Mouse (Mus musculus) adipocyte (in vitro differentiated cells): ENCODE measurements around the gene Ascc1.

Experiments used
- DNase-seq: peaks from one replicate; pipeline ENCODE4 v3.0.0-alpha.2; 2016; ENCODE audit warnings: low spot score

The Ascc1 gene

DNA sequence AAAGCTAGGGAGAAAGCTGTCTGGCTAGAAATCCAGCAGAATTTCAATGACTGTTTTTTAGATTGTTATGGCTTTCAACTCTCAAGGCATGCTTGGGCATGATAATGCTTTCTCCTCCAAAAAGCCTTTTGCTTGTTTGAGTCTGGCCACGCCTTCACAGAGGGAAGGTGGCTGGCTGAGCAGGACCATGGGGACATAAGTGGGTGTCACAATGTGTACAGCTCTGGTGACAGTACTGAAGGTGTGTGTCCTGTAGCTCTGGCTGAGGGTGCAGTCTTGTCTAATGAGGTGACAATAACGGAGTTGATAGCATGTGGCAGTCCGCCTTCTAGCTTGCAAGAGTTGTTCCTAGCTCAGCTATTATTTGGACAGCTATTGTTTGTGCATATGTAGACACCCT is 77.6 kb downstream of the Ascc1 start:
- DNase-seq: no peak

DNA sequence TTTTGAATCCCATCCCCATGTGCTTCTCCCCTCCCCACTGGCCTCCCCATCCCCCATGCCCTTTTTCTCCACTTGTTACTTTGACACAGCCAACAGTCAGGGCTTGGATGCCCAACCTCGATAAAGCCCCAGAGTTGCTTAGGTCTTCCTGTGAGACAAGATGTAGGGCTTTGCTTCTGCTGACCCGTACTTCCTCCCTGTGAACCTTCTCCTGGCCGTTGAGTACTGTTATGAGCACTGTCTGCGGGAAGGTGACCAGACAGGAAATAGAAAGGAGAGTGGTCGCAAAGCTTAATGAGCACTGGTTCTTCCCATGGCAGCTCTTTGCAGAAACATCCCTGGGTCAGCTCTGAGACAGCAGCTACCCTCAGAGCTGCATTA is 78.0 kb downstream of the Ascc1 start:
- no peak for DNase-seq

DNA sequence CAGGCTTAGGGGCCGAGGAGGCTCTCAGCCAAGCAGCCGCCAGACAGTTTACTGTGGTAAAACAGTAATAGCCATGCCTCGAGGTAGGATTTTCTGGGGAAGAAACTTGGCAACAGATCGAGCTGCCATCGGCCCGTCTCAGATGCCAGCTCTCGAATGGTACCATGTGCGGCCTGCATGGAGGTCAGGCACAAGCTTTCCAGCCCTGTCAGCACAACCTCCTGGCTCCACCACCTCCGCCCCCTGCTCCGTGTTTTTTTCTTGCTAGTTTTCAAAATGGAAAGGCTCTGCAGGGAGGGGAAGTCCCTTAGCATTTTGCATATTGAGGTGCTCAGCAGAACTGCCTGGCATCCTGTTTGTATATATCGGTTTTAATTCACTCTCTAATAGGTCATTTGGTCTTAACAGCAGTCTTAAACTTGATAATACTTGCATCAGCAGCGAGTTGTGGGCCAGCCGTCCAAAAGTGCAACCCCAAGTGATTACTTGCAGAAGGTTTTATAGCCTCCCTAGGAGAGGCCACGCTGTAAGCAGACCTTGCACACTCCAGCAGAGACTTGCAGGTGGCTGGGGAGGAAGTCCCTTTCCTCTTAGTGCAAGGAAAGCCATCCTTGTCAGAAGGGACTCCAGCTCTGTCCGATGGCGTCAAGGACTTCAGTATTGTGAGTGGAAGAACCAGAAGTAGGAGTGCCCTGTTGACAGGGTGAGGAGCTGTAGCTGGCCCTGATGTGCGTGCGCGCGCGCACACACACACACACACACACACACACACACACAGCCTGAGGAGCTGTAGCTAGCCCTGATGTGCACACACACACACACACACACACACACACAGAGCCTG is 78.6 kb downstream of the Ascc1 start:
- DNase-seq: no peak

DNA sequence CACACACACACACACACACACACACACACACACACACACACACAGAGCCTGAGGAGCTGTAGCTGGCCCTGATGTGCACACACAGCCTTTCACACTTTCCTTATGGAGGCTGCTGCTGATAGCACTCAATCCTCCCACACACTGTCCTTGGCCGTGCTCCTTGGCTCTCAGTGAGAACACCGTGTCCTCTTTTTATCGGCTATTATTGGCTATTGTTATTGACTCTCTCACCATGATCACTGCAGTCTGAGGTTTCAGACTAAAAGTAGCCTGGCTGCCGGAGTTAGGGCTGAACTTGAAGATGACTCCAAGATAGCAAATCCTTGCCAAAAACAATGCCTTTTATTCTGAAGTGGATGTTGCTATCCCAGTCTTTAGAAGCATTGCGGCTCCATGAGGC is 79.3 kb downstream of the Ascc1 start:
- peak; percentile 77 for DNase-seq

DNA sequence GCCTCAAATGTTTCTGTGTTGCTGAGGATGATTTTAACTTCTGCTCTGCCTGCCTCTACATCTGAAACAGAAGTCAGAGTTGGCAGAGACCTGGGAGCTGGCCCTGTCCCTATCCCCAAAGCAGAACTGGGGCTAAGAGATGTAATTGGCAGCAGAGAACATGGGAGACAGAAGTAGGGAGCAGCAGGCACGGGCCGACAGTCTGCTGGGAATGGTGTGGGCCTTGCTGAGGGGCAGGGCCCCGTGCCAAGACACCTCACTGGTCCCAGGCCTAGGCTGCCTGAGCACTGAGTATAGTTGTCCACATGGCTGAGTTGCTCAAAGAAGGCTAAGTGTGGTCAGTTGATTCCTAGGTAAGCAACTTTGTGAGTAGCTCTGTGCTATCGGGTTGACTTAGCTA is 81.5 kb downstream of the Ascc1 start:
- DNase-seq: peak; percentile 51

DNA sequence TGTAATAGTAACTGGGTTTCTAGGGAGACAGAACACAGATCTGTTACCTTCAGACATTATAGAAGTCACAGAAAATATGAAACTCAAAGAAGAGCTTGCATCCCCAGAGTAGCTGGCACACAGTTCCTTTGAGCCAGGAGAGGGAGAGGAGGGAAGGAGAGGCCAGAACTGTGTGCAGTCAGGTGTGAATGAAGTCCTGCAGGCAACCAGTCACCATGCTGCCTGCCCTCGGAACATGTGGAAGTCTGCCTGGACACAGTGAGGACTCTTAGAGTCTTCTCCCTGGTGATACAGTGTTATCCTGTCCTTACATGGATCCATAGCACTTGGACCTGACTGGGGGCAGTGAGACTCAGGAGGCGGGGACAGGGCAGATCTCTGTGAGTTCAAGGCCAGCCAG is 89.7 kb downstream of the Ascc1 start:
- no peak for DNase-seq

DNA sequence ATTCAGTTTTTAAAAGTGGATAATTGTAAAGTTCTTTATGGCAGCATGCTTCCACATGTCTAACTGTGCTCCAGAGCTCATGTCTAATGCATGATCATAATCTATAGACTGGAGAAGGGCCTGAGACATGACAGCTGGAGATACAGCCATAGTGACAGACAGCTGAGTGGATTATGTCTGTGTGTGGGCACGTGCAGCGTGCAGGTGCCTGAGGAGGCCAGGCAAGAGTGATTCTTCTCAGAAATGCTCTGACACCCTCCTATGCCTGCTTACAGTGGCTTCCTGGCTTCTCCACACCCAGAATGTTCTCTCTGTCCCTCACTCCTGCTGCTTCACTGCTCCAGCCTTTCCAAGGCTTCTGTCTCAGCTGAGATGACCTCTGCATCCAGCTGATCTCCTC is 91.1 kb downstream of the Ascc1 start:
- no peak for DNase-seq

DNA sequence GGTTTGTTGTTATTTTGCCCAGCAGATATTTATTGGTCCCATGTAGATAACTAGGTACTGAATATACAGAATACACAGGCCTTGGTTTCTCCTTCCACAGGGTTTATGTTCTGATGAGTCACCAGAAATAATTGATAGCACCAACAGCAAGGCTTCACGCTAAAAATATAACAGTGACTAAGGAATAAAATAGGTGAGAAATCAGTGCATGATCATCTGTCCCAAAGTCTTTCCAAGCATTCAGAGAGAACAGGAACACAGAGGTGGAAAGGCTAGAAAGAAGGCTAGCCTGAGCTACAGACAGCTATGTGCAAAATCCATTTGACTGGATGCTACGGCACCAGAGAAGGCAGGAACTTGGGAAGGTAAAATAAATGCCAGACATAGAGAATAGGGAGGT is 93.0 kb downstream of the Ascc1 start:
- no peak for DNase-seq

DNA sequence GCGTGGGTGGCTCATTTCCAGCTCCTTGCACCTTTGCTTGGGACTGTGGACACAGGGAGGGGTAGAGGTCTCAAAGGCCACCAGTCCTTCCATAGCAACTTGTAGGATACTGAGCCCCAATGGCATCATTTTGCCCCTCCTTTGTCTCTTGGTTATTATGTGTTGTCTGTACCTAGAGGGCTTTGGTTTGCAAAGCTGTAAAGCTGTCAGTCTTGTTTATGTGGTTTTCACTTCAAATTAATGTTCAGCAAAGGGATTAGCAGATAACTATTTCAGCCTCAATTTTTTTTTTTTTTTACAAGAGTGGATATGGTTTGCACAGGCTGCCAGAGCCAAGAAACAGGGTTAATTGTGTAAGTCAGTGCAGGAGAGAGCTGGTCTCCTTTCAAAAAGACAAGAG is 93.7 kb downstream of the Ascc1 start:
- DNase-seq: no peak

DNA sequence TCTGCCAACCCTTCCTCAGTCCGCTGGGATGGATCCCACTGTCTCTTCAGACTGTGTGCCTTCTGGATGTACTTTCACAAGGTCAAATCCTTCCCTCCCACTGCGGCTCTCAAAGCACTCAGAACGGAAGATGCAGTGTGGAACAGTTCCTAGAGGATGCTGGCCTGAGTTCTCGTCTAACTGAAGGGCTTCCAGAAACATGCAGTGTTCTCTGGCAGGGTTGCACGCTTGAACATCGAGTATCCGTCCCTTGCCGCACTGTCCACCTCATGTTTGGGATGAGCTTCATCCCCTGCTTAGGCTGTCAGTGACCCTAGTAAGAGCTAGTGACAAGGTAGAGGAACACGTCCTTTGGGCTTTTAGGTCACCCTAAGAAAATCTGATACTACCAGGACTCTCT is 94.5 kb downstream of the Ascc1 start:
- DNase-seq: no peak

DNA sequence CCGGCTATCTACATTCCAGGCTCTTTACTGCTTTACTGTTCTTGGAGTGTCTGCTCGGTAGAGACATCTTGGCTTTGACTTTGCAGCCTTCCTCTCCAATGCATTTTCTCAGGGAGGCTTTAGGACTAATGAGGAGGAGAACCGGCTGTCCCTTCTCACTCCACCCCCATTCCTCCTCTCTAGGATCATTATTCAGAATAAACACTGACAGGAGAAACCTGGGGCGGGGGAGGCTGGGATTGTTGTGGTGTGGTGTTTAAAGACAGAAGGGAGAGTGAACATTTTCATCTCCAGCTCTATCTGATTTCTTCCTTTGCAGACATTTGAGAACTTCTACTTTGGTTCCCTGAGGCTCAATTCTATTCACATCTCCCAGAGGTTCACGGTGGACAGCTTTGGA is 95.2 kb downstream of the Ascc1 start:
- DNase-seq: no peak

DNA sequence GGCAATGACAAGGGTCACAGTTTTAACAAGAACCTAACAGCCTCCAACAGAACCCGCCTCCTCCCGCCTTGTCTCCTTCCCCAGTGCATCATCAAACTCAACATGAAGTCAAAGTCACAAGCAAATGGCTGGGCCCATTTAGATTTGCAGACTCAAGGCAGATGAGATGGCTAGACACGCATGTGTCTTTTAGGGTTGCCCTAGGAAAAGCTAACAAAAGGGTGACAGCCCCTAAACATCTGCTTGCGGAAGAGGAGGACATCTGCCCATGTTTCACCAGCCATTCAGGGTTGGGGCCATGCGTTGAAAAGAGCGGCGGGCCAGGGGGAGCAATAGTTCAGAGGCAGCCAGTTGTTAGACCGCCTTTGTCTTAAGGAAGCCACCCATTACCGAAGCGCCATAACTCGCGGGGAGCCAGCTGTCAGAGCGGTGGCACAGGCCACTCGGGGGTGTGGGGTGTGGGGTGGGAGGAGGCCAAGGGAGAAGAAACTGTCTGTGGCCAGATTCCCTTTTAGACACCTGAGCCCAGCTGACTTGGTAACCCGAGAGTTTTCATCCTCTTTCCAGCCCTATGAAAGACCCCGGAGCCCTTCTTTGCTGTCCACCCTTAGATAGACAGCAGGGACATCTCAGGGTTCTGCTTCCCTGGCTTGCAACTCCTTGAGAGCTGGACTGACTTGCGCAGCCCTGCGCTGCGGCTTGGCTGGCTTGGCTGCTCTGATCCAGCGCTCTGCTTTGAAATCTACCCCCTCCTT is 103.0 kb downstream of the Ascc1 start:
- DNase-seq: no peak

DNA sequence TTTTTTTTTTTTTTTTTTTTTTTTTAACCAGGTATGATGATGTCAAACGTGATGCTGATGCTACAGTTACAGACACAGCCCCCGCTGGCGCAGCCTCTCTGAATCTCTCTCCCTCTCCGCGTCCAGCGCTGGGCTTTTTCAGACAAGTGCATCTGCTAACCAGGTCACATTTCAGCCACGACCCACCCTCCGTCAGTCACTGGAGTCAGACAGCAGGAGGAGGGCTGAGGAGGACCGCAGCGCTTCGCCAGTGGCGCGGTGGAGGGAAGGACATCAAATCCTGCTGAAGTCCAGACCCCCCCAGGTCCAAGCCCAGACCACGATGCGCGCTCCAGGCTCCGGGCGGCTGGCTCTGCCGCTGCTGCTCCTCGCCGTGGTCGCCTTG is 103.5 kb downstream of the Ascc1 start, which contains the start of gene Spock2:
Gene Spock2 (plus strand): TSS at position 74 of the 385 bp plus-strand sequence.
- DNase-seq: no peak

DNA sequence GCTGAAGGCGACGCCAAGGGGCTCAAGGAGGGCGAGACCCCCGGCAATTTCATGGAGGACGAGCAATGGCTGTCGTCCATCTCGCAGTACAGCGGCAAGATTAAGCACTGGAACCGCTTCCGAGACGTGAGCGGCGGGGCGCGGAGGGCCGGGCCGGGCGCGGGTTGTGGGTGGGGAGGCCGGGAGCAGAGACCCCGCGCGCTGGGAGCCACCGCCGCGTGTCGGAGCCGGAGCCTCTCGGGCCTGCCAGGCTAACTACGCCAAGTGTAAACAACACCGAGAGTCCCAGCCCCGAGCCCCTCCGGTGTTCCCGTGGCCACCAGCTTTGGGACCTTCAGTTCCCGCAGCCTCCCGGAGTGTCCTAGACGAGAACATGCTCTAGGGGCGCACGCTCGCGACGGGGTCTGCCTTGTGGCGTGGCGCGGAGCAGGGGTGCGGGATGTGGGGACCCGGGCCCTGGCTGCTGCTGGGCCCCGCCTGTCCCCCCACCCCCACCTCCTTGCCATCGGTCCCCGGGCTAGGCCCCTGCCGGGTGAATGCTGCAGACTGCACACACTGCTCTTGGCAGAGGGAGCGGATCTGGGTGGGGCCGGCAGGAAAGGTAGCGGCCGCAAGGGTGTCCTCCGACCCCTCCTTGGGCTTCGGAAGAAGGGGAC is 104.1 kb downstream of the Ascc1 start:
- no peak for DNase-seq

DNA sequence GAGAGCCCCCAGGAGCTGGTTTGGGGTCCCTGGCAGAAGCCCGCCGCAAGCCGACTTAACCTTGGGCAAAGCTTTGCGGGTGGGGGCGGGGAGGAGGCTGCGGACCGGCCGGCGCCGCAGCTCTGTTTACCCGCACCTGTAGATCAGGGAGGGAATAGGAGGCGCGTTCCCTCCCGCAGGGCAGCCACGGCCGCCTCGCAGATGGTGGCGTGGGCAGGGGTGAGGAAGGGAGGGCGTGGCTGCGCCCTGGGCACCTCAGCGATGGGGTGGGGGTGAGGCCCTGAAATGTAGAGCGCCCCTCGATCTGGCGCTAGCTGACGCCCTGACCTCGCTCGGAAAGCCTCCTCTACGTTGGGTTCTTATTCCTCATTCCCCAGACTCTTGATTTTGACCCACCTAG is 104.8 kb downstream of the Ascc1 start:
- no peak for DNase-seq

DNA sequence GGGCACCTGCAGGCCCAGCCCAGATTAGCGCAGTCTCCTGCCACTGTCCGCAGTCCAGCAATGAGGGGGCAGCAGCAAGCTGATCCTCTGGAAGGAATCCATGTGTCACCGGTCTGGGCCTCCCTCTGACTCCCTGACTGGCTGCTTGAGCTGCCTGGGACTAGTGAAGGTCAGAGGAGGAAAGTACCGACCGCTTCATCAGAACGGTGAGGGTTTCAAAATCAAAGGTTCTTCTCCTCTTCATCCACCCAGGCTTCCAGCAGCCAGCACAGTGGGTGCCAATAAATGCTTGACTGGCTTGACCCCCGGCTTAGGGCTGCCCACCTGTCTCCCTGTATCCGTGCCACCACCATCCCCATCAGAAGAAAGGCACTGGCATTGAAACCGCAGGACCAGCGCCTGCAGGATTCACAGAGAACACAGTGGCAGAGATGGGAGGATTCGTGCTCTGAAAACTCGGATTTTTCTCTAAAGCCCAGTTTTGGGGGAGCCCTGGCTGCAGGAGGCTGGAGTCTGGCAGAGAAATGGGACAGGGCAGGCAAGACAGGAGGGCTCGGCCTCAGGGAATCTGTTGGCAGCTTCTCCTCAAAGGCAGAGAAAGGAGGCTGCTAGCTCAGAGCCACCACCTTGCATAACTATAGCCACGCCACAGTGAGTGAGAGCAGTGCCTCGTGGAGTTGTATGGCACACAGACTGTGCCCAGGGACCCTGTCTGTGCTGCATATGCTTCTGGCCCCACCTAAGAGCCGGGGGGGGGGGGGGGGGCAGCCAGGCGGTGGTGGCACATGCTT is 105.9 kb downstream of the Ascc1 start:
- no peak for DNase-seq

DNA sequence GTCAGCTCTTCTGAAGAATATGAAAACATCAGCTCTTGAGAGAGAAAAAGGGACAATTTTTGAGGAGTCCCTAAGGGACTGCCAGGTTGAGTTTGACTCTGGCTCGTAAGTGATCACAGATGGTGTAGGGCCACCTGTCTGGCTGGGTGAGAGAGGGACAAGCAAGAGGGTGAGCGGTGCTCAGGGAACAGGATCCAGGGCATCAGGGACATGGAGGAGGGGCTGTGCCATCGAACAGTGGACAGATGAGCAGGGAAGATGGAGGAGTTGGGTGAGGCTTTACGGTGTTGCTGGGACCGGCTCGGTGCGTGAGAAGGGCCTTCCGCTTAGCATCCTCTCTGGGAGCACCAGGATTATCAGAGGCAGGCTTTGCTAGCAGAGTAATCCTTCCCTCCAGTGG is 106.7 kb downstream of the Ascc1 start:
- no peak for DNase-seq

DNA sequence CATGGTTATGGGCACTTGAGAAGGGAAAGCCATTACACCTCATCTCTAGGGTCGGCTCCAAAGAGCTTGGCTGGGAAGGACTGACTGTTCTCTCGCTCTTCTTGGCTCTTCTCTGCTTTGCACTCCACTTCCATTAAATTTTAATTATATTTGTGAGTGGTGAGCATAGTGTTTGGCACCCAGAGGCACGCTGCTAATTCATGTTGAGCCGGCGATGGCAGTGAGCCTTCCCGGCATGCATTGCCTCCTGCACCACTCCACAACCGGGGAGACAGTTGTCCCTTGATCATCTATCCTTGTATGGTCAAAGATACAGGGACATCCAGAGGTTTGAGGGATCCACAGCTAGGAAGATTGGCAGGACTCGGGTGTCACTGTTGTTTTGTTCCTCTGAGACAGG is 107.4 kb downstream of the Ascc1 start:
- DNase-seq: no peak

DNA sequence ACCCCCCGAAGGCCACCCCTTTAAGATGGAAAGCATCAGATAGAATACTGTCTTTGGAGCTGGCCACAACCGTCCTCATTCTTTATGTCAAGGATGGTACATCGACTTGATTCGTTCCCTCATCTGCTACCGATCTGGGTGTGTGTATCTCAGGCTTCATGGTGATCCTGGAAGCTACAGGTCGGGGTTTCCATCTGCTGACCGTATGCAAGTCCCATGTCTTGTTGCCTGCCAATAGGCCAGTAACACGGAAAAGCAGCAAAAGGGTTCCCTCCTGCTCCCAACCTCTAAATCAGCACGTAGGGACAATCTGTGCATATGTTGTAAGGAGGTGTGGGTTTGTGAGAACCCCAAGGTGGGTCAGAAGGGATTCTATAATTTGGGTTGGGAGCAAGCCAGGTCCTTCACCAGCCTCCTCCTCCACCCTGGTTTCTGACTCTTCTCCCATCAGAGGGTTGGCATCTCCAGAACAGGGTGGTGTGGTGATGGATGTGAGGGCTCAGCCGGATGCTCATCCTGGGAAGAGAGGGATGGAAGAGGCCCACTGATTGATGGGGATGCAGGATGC is 108.4 kb downstream of the Ascc1 start:
- DNase-seq: no peak

DNA sequence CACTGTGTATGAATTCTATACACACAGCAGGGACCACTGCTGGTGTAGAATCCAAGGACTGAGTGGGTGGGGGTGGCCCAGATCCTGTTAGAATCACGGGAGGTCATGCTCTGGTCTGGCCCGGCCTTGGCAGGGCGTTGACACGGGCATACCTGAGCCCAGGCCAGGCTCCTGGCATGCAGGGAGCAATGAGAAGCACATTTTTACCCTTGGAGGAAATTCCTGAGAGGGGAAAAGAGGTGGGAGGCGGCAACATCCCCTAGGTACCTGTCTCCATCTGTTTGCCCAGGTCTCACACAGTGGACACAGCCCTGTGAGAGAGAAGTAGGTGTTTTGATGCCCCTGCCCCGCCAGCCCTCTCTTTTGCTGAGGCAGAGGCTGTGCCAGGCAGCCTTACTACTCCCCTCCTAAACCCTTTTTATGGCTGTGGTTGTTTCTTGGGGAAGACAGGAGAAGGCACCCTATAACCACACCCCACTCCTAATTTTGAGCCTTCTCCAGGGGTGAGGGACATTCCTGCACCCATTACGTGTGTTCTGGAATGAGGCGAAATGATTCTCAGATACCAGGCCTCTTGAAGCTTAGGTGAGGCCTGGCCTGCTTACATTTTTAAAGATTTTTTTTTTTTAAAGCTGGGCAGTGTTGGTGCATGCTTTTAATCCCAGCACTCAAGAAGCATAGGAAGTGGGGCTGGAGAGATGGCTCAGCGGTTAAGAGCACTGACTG is 111.5 kb downstream of the Ascc1 start:
- no peak for DNase-seq
